Mouse (Mus musculus) midbrain, embryonic 11.5 days (tissue): ENCODE measurements around the gene Lrrc73. TPM values are rescaled to one million over a fixed set of nuclear protein-coding genes. Genes with fewer than 3 reads are reported as not detected.

ENCODE experiments used
- ATAC-seq: fragments of 200-750 bp; cut with Nextera tagmentation; 2 replicates; pipeline ENCODE4 v1.8.0; 2017; ENCODE audit warnings: moderate TSS enrichment, moderate library complexity; ENCODE audit not compliant: low FRiP score
- DNase-seq: peaks from one replicate; pipeline ENCODE4 v3.0.0; 2015; ENCODE audit warnings: low spot score; ENCODE audit errors: missing footprints
- H3K27ac ChIP-seq: fragments of 300-500 bp; sonication (generic); 2 replicates; pipeline ENCODE4 v1.5.1; 2014; ENCODE audit warnings: low read depth, low read length
- H3K27me3 ChIP-seq: fragments of 300-500 bp; sonication (generic); 2 replicates; pipeline ENCODE4 v1.6.1; 2014; ENCODE audit warnings: mild to moderate bottlenecking, low read length, moderate library complexity, mixed read lengths; ENCODE audit not compliant: control insufficient read depth, insufficient read depth
- H3K36me3 ChIP-seq: fragments of 300-500 bp; sonication (generic); 2 replicates; pipeline ENCODE4 v1.6.1; 2014; ENCODE audit warnings: mild to moderate bottlenecking, low read length, moderate library complexity, mixed read lengths; ENCODE audit not compliant: control insufficient read depth, insufficient read depth
- H3K4me1 ChIP-seq: fragments of 300-500 bp; sonication (generic); 2 replicates; pipeline ENCODE4 v1.6.1; 2014; ENCODE audit warnings: low read length; ENCODE audit not compliant: control insufficient read depth, insufficient read depth
- H3K4me2 ChIP-seq: fragments of 300-500 bp; sonication (generic); 2 replicates; pipeline ENCODE4 v1.6.1; 2014; ENCODE audit warnings: mild to moderate bottlenecking, moderate library complexity
- H3K4me3 ChIP-seq: fragments of 300-500 bp; sonication (generic); 2 replicates; pipeline ENCODE4 v1.5.1; 2014; ENCODE audit warnings: low read depth, low read length
- H3K9ac ChIP-seq: fragments of 300-500 bp; sonication (generic); 2 replicates; pipeline ENCODE4 v1.6.1; 2014; ENCODE audit warnings: low read length
- H3K9me3 ChIP-seq: fragments of 300-500 bp; sonication (generic); 2 replicates; pipeline ENCODE4 v1.6.1; 2016; ENCODE audit warnings: low read length; ENCODE audit not compliant: control insufficient read depth
- WGBS: fragments of 180-500 bp; shearing (Covaris S2); extraction: QIAGEN DNeasy Blood & Tissue Kit; methylation state at CpG from one replicate; pipeline ENCODE4 v1.1.7; 2014; 5-methylcytosine and 5-hydroxymethylcytosine counted together
- polyA plus RNA-seq: library from polyadenylated mRNA; unstranded; fragments of >200 nt; fragmentation: Nextera tagmentation; extraction: Ambion mirVana; gene quantifications from 2 replicates; pipeline ENCODE4 v1.2.1, GENCODE M21; 2014

Gene Lrrc73
- polyA plus RNA-seq, 1 experiment from 2014 or later = 3.4 TPM

GRCm38 (mm10) chr17:46241471-46241870, 11.9 kb upstream of the Lrrc73 start:
- Histone ChIP-seq H3K4me3 (no peak overlapping the region), H3K4me2 (no peak overlapping the region), H3K4me1 (no peaks in the 10 kb centered on the region; the same call in 1 of the 2 replicates), H3K36me3 (peaks cover 45% of the 10 kb centered on the region), H3K9ac (no peak overlapping the region), H3K27me3 (no peaks in the 10 kb centered on the region), H3K9me3 (no peaks in the 10 kb centered on the region), H3K27ac (no peak overlapping the region)
- ATAC-seq (no peak), DNase-seq (no peak)
- WGBS = 87% methylated on average over 11 of the region's 11 CpGs

- no peak overlapping the region for H3K9ac ChIP-seq
- H3K4me3 ChIP-seq = no peak overlapping the region
- H3K4me2 ChIP-seq = no peak overlapping the region
- H3K9me3 ChIP-seq = no peaks in the 10 kb centered on the region
- no peaks in the 10 kb centered on the region for H3K27me3 ChIP-seq
- 89% methylated on average over 13 of the region's 13 CpGs for WGBS
- no peak overlapping the region for H3K27ac ChIP-seq
- peaks cover 7% of the 10 kb centered on the region for H3K4me1 ChIP-seq
- DNase-seq = no peak
- peaks cover 40% of the 10 kb centered on the region for H3K36me3 ChIP-seq
- no peak for ATAC-seq
Measured at GRCm38 (mm10) chr17:46242274-46242673, 11.1 kb upstream of the Lrrc73 start.

DNA sequence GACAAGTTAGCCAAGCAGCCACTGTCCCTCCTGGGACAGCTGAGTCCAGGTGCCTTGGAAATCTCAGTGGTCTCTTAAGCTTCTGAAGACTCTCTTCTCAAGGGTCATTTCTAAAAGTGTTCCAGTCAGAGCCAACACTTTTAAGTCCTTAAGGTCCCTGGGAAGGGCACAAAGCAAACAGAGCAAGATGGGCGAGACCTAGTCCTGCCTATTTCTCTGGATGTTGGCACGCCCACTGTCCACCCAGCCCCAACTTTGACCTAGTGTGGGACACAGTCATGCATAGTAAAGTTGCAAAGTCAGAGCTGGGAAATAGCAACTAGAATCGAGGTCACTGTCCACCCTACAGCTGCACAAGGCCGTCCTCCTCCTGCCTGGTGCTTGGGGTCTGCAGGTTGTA, 10.3 kb upstream of the Lrrc73 start:
- H3K9me3 ChIP-seq = no peaks in the 10 kb centered on the region
- H3K36me3 ChIP-seq = peaks cover 36% of the 10 kb centered on the region
- H3K4me1 ChIP-seq = peaks cover 7% of the 10 kb centered on the region
- ATAC-seq (no peak), DNase-seq (no peak)
- no peak overlapping the region for H3K4me2 ChIP-seq
- H3K27ac ChIP-seq = no peak overlapping the region
- no peaks in the 10 kb centered on the region for H3K27me3 ChIP-seq
- no peak overlapping the region for H3K4me3 ChIP-seq
- WGBS = 87% methylated on average over 4 of the region's 4 CpGs
- no peak overlapping the region for H3K9ac ChIP-seq

DNA sequence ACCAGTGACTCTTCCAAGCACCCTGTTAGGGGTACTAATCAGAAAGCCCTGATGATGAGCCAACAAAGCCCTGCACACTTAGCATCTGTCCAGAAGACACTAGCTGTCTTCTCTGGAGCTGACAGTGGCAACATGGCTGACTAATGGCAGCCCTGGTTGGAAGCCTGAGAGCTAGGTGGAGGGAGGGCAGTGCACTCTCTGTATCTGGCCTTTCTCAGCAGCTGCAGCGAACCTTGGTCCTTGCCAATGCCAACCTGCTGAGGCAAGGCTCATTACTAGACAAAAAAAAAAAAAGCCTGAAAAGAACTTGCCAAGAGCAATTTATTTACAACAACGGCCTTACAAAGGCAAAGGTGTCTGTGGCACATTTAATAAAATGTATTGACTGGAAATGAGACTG, 9.7 kb upstream of the Lrrc73 start:
- Histone ChIP-seq H3K4me1 (peaks cover 9% of the 10 kb centered on the region), H3K36me3 (peaks cover 36% of the 10 kb centered on the region), H3K27me3 (no peaks in the 10 kb centered on the region), H3K27ac (no peak overlapping the region), H3K4me3 (no peak overlapping the region), H3K9me3 (no peaks in the 10 kb centered on the region), H3K4me2 (no peak overlapping the region), H3K9ac (no peak overlapping the region)
- no peak for DNase-seq
- no peak for ATAC-seq
- WGBS = 90% methylated on average over 2 of the region's 2 CpGs

GRCm38 (mm10) chr17:46244579-46244978, 8.8 kb upstream of the Lrrc73 start:
- DNase-seq = no peak
- Histone ChIP-seq H3K4me2 (no peak overlapping the region), H3K27me3 (no peaks in the 10 kb centered on the region), H3K4me3 (no peak overlapping the region), H3K4me1 (peaks cover 15% of the 10 kb centered on the region), H3K36me3 (peaks cover 34% of the 10 kb centered on the region), H3K9ac (no peak overlapping the region), H3K9me3 (no peaks in the 10 kb centered on the region), H3K27ac (no peak overlapping the region)
- WGBS = 90% methylated on average over 10 of the region's 10 CpGs
- ATAC-seq = no peak

DNA sequence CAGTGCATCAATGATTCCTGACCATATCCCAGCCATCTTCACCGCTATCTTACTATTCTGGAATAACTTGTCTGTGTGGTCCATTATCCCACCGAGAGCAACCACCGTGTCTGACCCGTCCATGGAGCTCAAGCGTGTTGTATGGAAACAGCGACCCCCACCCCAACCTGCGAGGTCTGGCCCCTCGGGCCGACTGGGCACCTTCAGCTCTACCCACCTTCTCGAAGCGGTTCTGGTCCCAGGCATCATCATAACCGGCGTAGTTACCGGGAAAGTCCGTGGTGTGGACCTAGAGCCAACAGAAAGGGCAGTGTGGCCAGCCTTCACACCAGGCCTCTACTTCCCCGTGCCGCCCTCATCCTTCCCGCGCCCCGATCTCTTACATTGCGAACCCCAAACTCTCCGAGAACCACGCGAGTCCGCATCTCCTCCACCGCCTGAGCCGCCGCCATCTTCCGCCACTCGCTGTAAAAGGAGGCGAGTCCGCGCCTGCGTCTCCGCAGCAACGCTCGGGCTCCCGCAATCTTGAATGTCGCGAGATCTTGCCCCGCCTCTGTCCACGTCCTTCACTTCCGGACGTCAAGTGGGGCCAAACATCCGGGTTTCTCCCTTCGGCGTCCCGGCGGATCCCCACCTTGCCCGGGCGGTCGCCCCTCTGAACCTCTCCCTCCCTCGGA, 5.7 kb upstream of the Lrrc73 start, which contains the start of the genes Polr1c and Yipf3:
TSS of gene Polr1c (minus strand) at position 543 of the 677 bp plus-strand sequence.
TSS of gene Yipf3 (plus strand) at position 569 of the 677 bp plus-strand sequence.
- peak; percentile 99 for DNase-seq
- peak within 1 kb of the TSS; percentile 32; the same call in 1 of the 2 replicates for H3K27ac ChIP-seq
- peak within 1 kb of the TSS; percentile 93 for H3K9ac ChIP-seq
- WGBS = under 1% methylated on average over 53 of the region's 53 CpGs
- peaks cover 34% of the 10 kb centered on the region for H3K36me3 ChIP-seq
- H3K9me3 ChIP-seq = no peaks in the 10 kb centered on the region
- H3K27me3 ChIP-seq = no peaks in the 10 kb centered on the region
- H3K4me1 ChIP-seq = peaks cover 15% of the 10 kb centered on the region
- peak; percentile 93 for ATAC-seq
- H3K4me2 ChIP-seq = peak within 1 kb of the TSS; percentile 95
- H3K4me3 ChIP-seq = peak within 1 kb of the TSS; percentile 97

GRCm38 (mm10) chr17:46248189-46248522, 5.2 kb upstream of the Lrrc73 start:
- peaks cover 15% of the 10 kb centered on the region for H3K4me1 ChIP-seq
- 1% methylated on average over 37 of the region's 37 CpGs for WGBS
- no peaks in the 10 kb centered on the region for H3K9me3 ChIP-seq
- ATAC-seq = peak; percentile 58
- DNase-seq = no peak
- H3K27me3 ChIP-seq = no peaks in the 10 kb centered on the region
- H3K4me3 ChIP-seq = peak overlapping the region; percentile 97
- no peak overlapping the region for H3K27ac ChIP-seq
- H3K36me3 ChIP-seq = peaks cover 34% of the 10 kb centered on the region
- peak overlapping the region; percentile 93 for H3K9ac ChIP-seq
- H3K4me2 ChIP-seq = peak overlapping the region; percentile 95

GRCm38 (mm10) chr17:46251174-46251573, 2.2 kb upstream of the Lrrc73 start:
- ATAC-seq (no peak), DNase-seq (no peak)
- Histone ChIP-seq H3K9me3 (no peaks in the 10 kb centered on the region), H3K4me2 (no peak overlapping the region), H3K4me1 (peaks cover 22% of the 10 kb centered on the region), H3K36me3 (peaks cover 13% of the 10 kb centered on the region), H3K27ac (no peak overlapping the region), H3K4me3 (no peak overlapping the region), H3K27me3 (peaks cover 11% of the 10 kb centered on the region; the same call in 1 of the 2 replicates), H3K9ac (no peak overlapping the region)
- WGBS = 85% methylated on average over 7 of the region's 7 CpGs

DNA sequence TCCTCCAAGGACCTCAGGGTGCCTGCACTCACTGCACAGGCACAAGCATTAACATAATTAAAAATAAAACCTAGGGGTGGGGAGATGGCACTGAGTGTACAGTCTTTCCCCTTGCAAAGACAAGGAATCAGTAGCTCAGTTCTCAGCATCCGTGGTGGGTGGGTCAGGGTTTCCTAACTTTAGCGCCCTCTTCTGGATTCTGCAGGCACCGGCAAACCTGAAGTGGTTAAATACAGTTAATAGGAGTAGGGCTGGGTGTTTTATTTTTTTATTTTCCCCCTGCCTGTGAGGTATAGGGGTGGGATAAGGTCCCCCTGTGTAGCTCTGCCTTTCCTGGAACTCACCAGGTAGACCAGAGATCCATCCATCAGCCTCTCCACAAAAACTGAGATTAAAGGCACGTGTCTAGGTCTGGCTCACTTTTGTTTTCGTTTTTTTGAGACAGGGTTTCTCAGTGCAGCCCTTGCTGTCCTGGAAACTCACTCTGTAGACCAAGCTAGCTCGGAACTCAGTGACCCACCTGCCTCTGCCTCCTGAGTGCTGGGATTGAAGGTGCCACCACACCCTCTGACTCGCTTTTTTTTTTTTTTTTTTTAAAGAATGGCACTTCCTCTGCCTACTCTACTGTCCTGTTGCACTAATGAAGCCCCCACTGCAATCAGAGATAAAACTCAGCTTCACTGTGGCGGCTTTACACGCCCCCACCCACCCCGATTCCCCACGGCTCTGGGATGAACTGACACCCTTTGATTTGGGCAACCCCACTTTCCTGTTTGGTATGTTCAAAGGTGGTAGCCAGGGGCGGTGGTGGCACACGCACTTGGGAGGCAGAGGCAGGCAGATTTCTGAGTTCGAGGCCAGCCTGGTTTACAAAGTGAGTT, 520 bp upstream of the Lrrc73 start:
- Histone ChIP-seq H3K9me3 (no peaks in the 10 kb centered on the region), H3K4me1 (peaks cover 15% of the 10 kb centered on the region), H3K4me3 (peak overlapping the region; percentile 68; the same call in 1 of the 2 replicates), H3K36me3 (peaks cover 16% of the 10 kb centered on the region), H3K27me3 (peaks cover 11% of the 10 kb centered on the region; the same call in 1 of the 2 replicates), H3K27ac (no peak overlapping the region), H3K9ac (no peak overlapping the region), H3K4me2 (peak overlapping the region; percentile 98)
- DNase-seq (peak; percentile 90), ATAC-seq (no peak)
- 53% methylated on average over 14 of the region's 14 CpGs for WGBS
